Mouse (Mus musculus): Measurements from ENCODE around the gene Antxr2. TPM values are rescaled to one million over a fixed set of nuclear protein-coding genes. Genes with fewer than 3 reads are reported as not detected.

Gene Antxr2
- total and polyA plus RNA-seq, 3 experiments: 4.3 to 5.0 TPM; not detected in 1

GRCm38 (mm10) chr5:97878215-97878794 is 152.5 kb downstream of the Antxr2 start:
- no peaks in the 10 kb centered on the region for H3K79me2 ChIP-seq (ENCODE audit: control insufficient read depth, insufficient read depth, low read length, poor library complexity)
- H3K27ac ChIP-seq (ENCODE audit: control insufficient read depth, low read depth, low read length): no peak overlapping the region
- DNase-seq (ENCODE audit: low read depth, low spot score): no peak
- H3K4me1 ChIP-seq (ENCODE audit: control insufficient read depth in 1 of 2, insufficient read depth in 2 of 2, low read length in 2 of 2): no peaks in the 10 kb centered on the region
- TF ChIP-seq MYB (IDR thresholded peaks at IDR 0.05; ENCODE audit: low read depth, low read length): no peak
- TF ChIP-seq ZC3H11A (IDR thresholded peaks at IDR 0.05; ENCODE audit: low read depth, low read length): no peak
- TF ChIP-seq GATA1 (IDR thresholded peaks at IDR 0.05; ENCODE audit: low read depth, low read length): 0 out of 2 replicates have a peak, but pooled peaks have one; percentile 7
- TF ChIP-seq JUND (IDR thresholded peaks at IDR 0.05; ENCODE audit: low read depth, low read length): no peak
- no peak overlapping the region for H3K9ac ChIP-seq (ENCODE audit: control insufficient read depth, low read depth, low read length, poor library complexity, severe bottlenecking)
- no peak overlapping the region for H3K4me3 ChIP-seq (ENCODE audit: control insufficient read depth in 1 of 2, insufficient read depth in 1 of 2, low read depth in 2 of 2, low read length in 2 of 2)
- H3K9me3 ChIP-seq (replicated peaks; ENCODE audit: insufficient read depth, low read length): no peaks in the 10 kb centered on the region
- H3K36me3 ChIP-seq (ENCODE audit: control insufficient read depth in 1 of 2, insufficient read depth in 2 of 2, low read length in 2 of 2): no peaks in the 10 kb centered on the region
- H3K27me3 ChIP-seq (ENCODE audit: control insufficient read depth in 1 of 2, insufficient read depth in 2 of 2, low read length in 2 of 2): no peaks in the 10 kb centered on the region

- Histone ChIP-seq H3K9me3 (replicated peaks; ENCODE audit: insufficient read depth, low read length) (no peaks in the 10 kb centered on the region), H3K4me3 (ENCODE audit: control insufficient read depth in 1 of 2, insufficient read depth in 1 of 2, low read depth in 2 of 2, low read length in 2 of 2) (no peak overlapping the region)
- TF ChIP-seq CHD2 (IDR thresholded peaks at IDR 0.05; ENCODE audit: low read length) (no peak), RAD21 (IDR thresholded peaks at IDR 0.05; ENCODE audit: low read depth, low read length) (no peak), USF1 (IDR thresholded peaks at IDR 0.05; ENCODE audit: low read depth, low read length) (no peak), GATA1 (IDR thresholded peaks at IDR 0.05; ENCODE audit: low read depth, low read length) (no peak), NRF1 (IDR thresholded peaks at IDR 0.05; ENCODE audit: insufficient read depth, low read depth, low read length, poor library complexity, severe bottlenecking) (no peak), TBP (IDR thresholded peaks at IDR 0.05; ENCODE audit: low read depth, low read length) (no peak), RCOR1 (IDR thresholded peaks at IDR 0.05; ENCODE audit: low read depth, low read length) (no peak), MYC (IDR thresholded peaks at IDR 0.05; ENCODE audit: low read depth, low read length) (no peak), MXI1 (IDR thresholded peaks at IDR 0.05; ENCODE audit: low read depth, low read length) (no peak), ETS1 (IDR thresholded peaks at IDR 0.05; ENCODE audit: low read depth, low read length) (no peak), ZMIZ1 (IDR thresholded peaks at IDR 0.05; ENCODE audit: low read depth, low read length) (no peak)
These were observed 153.9 kb downstream of the Antxr2 start for GRCm38 (mm10) chr5:97876895-97877294.

GRCm38 (mm10) chr5:97867921-97868320 is 162.9 kb downstream of the Antxr2 start:
- peak; percentile 73 for DNase-seq (ENCODE audit: low read depth, low spot score)
- H3K36me3 ChIP-seq (ENCODE audit: control insufficient read depth in 1 of 2, insufficient read depth in 2 of 2, low read length in 2 of 2): peaks cover 0 to 12% of the 10 kb centered on the region in 2 experiments; a peak in 2 of 4 replicates
- TF ChIP-seq SMC3 (IDR thresholded peaks at IDR 0.05; ENCODE audit: low read depth, low read length) (no peak), POLR2A (IDR thresholded peaks at IDR 0.05; ENCODE audit: control insufficient read depth in 1 of 2, insufficient read depth in 1 of 2, low read depth in 1 of 2, low read length in 2 of 2, poor library complexity in 1 of 2) (no peak), ELF1 (IDR thresholded peaks at IDR 0.05; ENCODE audit: low read depth, low read length) (no peak), NELFE (IDR thresholded peaks at IDR 0.05; ENCODE audit: low read depth, low read length) (no peak), USF2 (IDR thresholded peaks at IDR 0.05; ENCODE audit: borderline replicate concordance in 1 of 2, insufficient read depth in 1 of 2, low read depth in 1 of 2, low read length in 2 of 2) (no peak), POLR2AphosphoS5 (IDR thresholded peaks at IDR 0.05; ENCODE audit: borderline replicate concordance, low read depth, low read length) (no peak), E2F4 (IDR thresholded peaks at IDR 0.05; ENCODE audit: borderline replicate concordance, low read depth, low read length) (no peak), GATA1 (IDR thresholded peaks at IDR 0.05; ENCODE audit: low read depth, low read length) (peak; percentile 69), SIN3A (IDR thresholded peaks at IDR 0.05; ENCODE audit: low read length) (peak; percentile 57; the same call in 1 of the 2 replicates), CHD1 (IDR thresholded peaks at IDR 0.05; ENCODE audit: low read depth, low read length) (no peak), MYB (IDR thresholded peaks at IDR 0.05; ENCODE audit: low read depth, low read length) (peak; percentile 49; the same call in 1 of the 2 replicates), ZNF384 (IDR thresholded peaks at IDR 0.05; ENCODE audit: low read depth, low read length) (peak; percentile 59; the same call in 1 of the 2 replicates), MEF2A (IDR thresholded peaks at IDR 0.05; ENCODE audit: extremely low read depth, insufficient replicate concordance, low read depth, low read length, poor library complexity, severe bottlenecking) (no peak), ZC3H11A (IDR thresholded peaks at IDR 0.05; ENCODE audit: low read depth, low read length) (no peak), RCOR1 (IDR thresholded peaks at IDR 0.05; ENCODE audit: low read depth, low read length) (peak; percentile 70)

More at GRCm38 (mm10) chr5:97876895-97877294, 153.9 kb downstream of the Antxr2 start:
- no peaks in the 10 kb centered on the region for H3K79me2 ChIP-seq (ENCODE audit: control insufficient read depth, insufficient read depth, low read length, poor library complexity)
- H3K36me3 ChIP-seq (ENCODE audit: control insufficient read depth in 1 of 2, insufficient read depth in 2 of 2, low read length in 2 of 2): no peaks in the 10 kb centered on the region
- H3K27ac ChIP-seq (ENCODE audit: control insufficient read depth, low read depth, low read length): no peak overlapping the region
- no peaks in the 10 kb centered on the region for H3K27me3 ChIP-seq (ENCODE audit: control insufficient read depth in 1 of 2, insufficient read depth in 2 of 2, low read length in 2 of 2)
- H3K4me1 ChIP-seq (ENCODE audit: control insufficient read depth in 1 of 2, insufficient read depth in 2 of 2, low read length in 2 of 2): no peaks in the 10 kb centered on the region
- no peak for DNase-seq (ENCODE audit: low read depth, low spot score)
- H3K9ac ChIP-seq (ENCODE audit: control insufficient read depth, low read depth, low read length, poor library complexity, severe bottlenecking): no peak overlapping the region

More at GRCm38 (mm10) chr5:97867921-97868320, 162.9 kb downstream of the Antxr2 start:
- Histone ChIP-seq H3K4me1 (ENCODE audit: control insufficient read depth in 1 of 2, insufficient read depth in 2 of 2, low read length in 2 of 2) (peaks cover 0 to 4% of the 10 kb centered on the region in 2 experiments; a peak in 2 of 4 replicates), H3K9me3 (replicated peaks; ENCODE audit: insufficient read depth, low read length) (no peaks in the 10 kb centered on the region), H3K79me2 (ENCODE audit: control insufficient read depth, insufficient read depth, low read length, poor library complexity) (no peaks in the 10 kb centered on the region), H3K9ac (ENCODE audit: control insufficient read depth, low read depth, low read length, poor library complexity, severe bottlenecking) (no peak overlapping the region), H3K27ac (ENCODE audit: control insufficient read depth, low read depth, low read length) (no peak overlapping the region), H3K27me3 (ENCODE audit: control insufficient read depth in 1 of 2, insufficient read depth in 2 of 2, low read length in 2 of 2) (no peaks in the 10 kb centered on the region), H3K4me3 (ENCODE audit: control insufficient read depth in 1 of 2, insufficient read depth in 1 of 2, low read depth in 2 of 2, low read length in 2 of 2) (no peak overlapping the region)
